Mouse (Mus musculus) stomach, postnatal 0 days (tissue): ENCODE data around the gene Pfkfb3.

ENCODE experiments used
- CTCF ChIP-seq: IDR thresholded peaks from 2 replicates; pipeline ENCODE4 v1.5.1; 2016; ENCODE audit warnings: antibody characterized with exemption, low read depth, mild to moderate bottlenecking, moderate library complexity
- EP300 ChIP-seq: optimal IDR thresholded peaks from 2 replicates; pipeline ENCODE3; 2016; ENCODE audit warnings: antibody characterized with exemption

- no peak for TF ChIP-seq CTCF
- no peak for TF ChIP-seq EP300
Observed at GRCm38 (mm10) chr2:11483226-11483625, 70.7 kb downstream of the Pfkfb3 start.
